Mouse (Mus musculus) intestine, embryonic 14.5 days (tissue): ENCODE data around the gene Gm42791. TPM values are rescaled to one million over a fixed set of nuclear protein-coding genes. Genes with fewer than 3 reads are reported as not detected.

Experiments used
- ATAC-seq: fragments of 200-750 bp; cut with Nextera tagmentation; replicated peaks from 2 replicates; pipeline ENCODE4 v1.8.0; 2017; ENCODE audit warnings: low read depth, moderate number of reproducible peaks, moderate TSS enrichment, moderate library complexity; ENCODE audit not compliant: low FRiP score, low TSS enrichment
- DNase-seq: peaks from one replicate; pipeline ENCODE4 v3.0.0-alpha.2; 2018; ENCODE audit warnings: low spot score
- H3K27ac ChIP-seq: fragments of 300-500 bp; sonication (generic); 2 replicates; pipeline ENCODE4 v1.5.1; 2014; ENCODE audit warnings: low read depth, mild to moderate bottlenecking, control low read depth
- H3K27me3 ChIP-seq: fragments of 300-500 bp; sonication (generic); replicated peaks from 2 replicates; pipeline ENCODE4 v1.6.1; 2014; ENCODE audit warnings: low read length, control low read depth; ENCODE audit not compliant: control insufficient read depth, insufficient read depth
- H3K36me3 ChIP-seq: fragments of 300-500 bp; sonication (generic); 2 replicates; pipeline ENCODE4 v1.6.1; 2014; ENCODE audit warnings: low read length, control low read depth; ENCODE audit not compliant: control insufficient read depth, insufficient read depth
- H3K4me1 ChIP-seq: fragments of 300-500 bp; sonication (generic); replicated peaks from 2 replicates; pipeline ENCODE4 v1.6.1; 2014; ENCODE audit warnings: low read length, control low read depth, mixed read lengths; ENCODE audit not compliant: control insufficient read depth, insufficient read depth
- H3K4me2 ChIP-seq: fragments of 300-500 bp; sonication (generic); 2 replicates; pipeline ENCODE4 v1.6.1; 2014; ENCODE audit warnings: low read length
- H3K4me3 ChIP-seq: fragments of 300-500 bp; sonication (generic); 2 replicates; pipeline ENCODE4 v1.5.1; 2014; ENCODE audit warnings: low read depth, low read length, control low read depth, mixed read lengths
- H3K9ac ChIP-seq: fragments of 300-500 bp; sonication (generic); 2 replicates; pipeline ENCODE4 v1.6.1; 2014; ENCODE audit warnings: mild to moderate bottlenecking, low read length
- H3K9me3 ChIP-seq: fragments of 300-500 bp; sonication (generic); 2 replicates; pipeline ENCODE4 v1.6.1; 2016; ENCODE audit warnings: low read length, control low read depth; ENCODE audit not compliant: control insufficient read depth
- WGBS: fragments of 180-500 bp; shearing (Covaris S2); extraction: QIAGEN DNeasy Blood & Tissue Kit; methylation state at CpG from one replicate; pipeline ENCODE4 v1.1.7; 2014; 5-methylcytosine and 5-hydroxymethylcytosine counted together
- polyA plus RNA-seq: library from polyadenylated mRNA; unstranded; fragments of >200 nt; fragmentation: Nextera tagmentation; extraction: Ambion mirVana; gene quantifications from 2 replicates; pipeline ENCODE4 v1.2.1, GENCODE M21; 2014

Gene Gm42791
- polyA plus RNA-seq, 1 experiment from 2014 or later, result 2.2 TPM

GRCm38 (mm10) chr5:148929116-148929449 lies 65.9 kb downstream of the Gm42791 start, which contains the start of gene Katnal1:
TSS of gene Katnal1 (minus strand) at chr5:148929320.
- H3K27ac ChIP-seq, result peak within 1 kb of the TSS; percentile 93
- H3K36me3 ChIP-seq, result 0 out of 2 replicates have a peak, but pooled peaks cover 6% of the 10 kb centered on the region
- peak within 1 kb of the TSS; percentile 70 for H3K4me2 ChIP-seq
- ATAC-seq (no peak), DNase-seq (no peak)
- 0 out of 2 replicates have a peak, but pooled peaks cover 6% of the 10 kb centered on the region for H3K4me1 ChIP-seq
- no peaks in the 10 kb centered on the region for H3K9me3 ChIP-seq
- peak within 1 kb of the TSS; percentile 74 for H3K4me3 ChIP-seq
- H3K9ac ChIP-seq, result peak within 1 kb of the TSS; percentile 82
- WGBS, result 4% methylated on average over 16 of the region's 16 CpGs
- H3K27me3 ChIP-seq, result no peaks in the 10 kb centered on the region

GRCm38 (mm10) chr5:148928382-148929115 lies 66.4 kb downstream of the Gm42791 start:
- peak overlapping the region; percentile 70 for H3K4me2 ChIP-seq
- H3K9ac ChIP-seq, result peak overlapping the region; percentile 82
- H3K36me3 ChIP-seq, result 0 out of 2 replicates have a peak, but pooled peaks cover 6% of the 10 kb centered on the region
- H3K4me3 ChIP-seq, result peak overlapping the region; percentile 74
- ATAC-seq (peak; percentile 97), DNase-seq (peak; percentile 97)
- peaks cover 5% of the 10 kb centered on the region; the same call in 1 of the 2 replicates for H3K4me1 ChIP-seq
- peak overlapping the region; percentile 93 for H3K27ac ChIP-seq
- under 1% methylated on average over 69 of the region's 69 CpGs for WGBS
- no peaks in the 10 kb centered on the region for H3K27me3 ChIP-seq
- H3K9me3 ChIP-seq, result no peaks in the 10 kb centered on the region

- Histone ChIP-seq H3K4me1 (peaks cover 5% of the 10 kb centered on the region; the same call in 1 of the 2 replicates), H3K27me3 (no peaks in the 10 kb centered on the region), H3K9ac (peak overlapping the region; percentile 82), H3K4me3 (peak overlapping the region; percentile 74), H3K4me2 (peak overlapping the region; percentile 70), H3K9me3 (no peaks in the 10 kb centered on the region), H3K27ac (peak overlapping the region; percentile 93), H3K36me3 (0 out of 2 replicates have a peak, but pooled peaks cover 6% of the 10 kb centered on the region)
- no peak for ATAC-seq
- WGBS, result 34% methylated on average over 5 of the region's 5 CpGs
- DNase-seq, result no peak
Measured at GRCm38 (mm10) chr5:148927717-148928223, 67.2 kb downstream of the Gm42791 start.

- no peaks in the 10 kb centered on the region for H3K27me3 ChIP-seq
- WGBS, result 81% methylated on average over 12 of the region's 12 CpGs
- no peaks in the 10 kb centered on the region for H3K9me3 ChIP-seq
- no peak for ATAC-seq
- H3K9ac ChIP-seq, result no peak overlapping the region
- H3K36me3 ChIP-seq, result peaks cover 11% of the 10 kb centered on the region; the same call in 1 of the 2 replicates
- H3K4me1 ChIP-seq, result peaks cover 5% of the 10 kb centered on the region; the same call in 1 of the 2 replicates
- no peak overlapping the region for H3K27ac ChIP-seq
- H3K4me2 ChIP-seq, result no peak overlapping the region
- DNase-seq, result no peak
- no peak overlapping the region for H3K4me3 ChIP-seq
Measured at GRCm38 (mm10) chr5:148924586-148924985, 70.4 kb downstream of the Gm42791 start.

- Histone ChIP-seq H3K36me3 (peaks cover 12% of the 10 kb centered on the region; the same call in 1 of the 2 replicates), H3K4me3 (no peak overlapping the region), H3K4me2 (no peak overlapping the region), H3K27ac (no peak overlapping the region), H3K4me1 (peaks cover 5% of the 10 kb centered on the region; the same call in 1 of the 2 replicates), H3K27me3 (no peaks in the 10 kb centered on the region), H3K9me3 (no peaks in the 10 kb centered on the region), H3K9ac (no peak overlapping the region)
- WGBS, result 74% methylated on average over 9 of the region's 9 CpGs
- DNase-seq, result no peak
- no peak for ATAC-seq
Measured at GRCm38 (mm10) chr5:148924051-148924450, 70.9 kb downstream of the Gm42791 start.

DNA sequence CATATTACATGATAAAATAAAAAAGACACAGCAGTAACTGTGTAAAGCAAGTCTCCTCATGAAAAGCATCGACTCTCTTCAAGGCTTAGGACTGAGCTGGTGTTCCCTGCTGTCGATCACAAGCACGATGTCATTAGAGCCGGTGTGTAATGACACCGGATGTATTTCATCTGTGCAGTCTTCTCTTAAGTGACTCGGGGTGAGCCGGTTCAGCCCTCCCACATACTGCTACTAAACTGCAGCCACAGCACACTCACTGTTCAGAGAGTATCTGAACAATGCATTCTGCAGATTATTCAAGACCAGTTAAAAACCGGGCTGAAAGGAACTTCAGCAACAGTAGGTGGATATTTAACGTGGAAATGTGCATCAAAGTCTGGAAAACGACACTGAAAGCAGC lies 71.5 kb downstream of the Gm42791 start:
- WGBS, result 61% methylated on average over 10 of the region's 10 CpGs
- ATAC-seq (no peak), DNase-seq (no peak)
- no peak overlapping the region for H3K9ac ChIP-seq
- no peaks in the 10 kb centered on the region for H3K9me3 ChIP-seq
- H3K4me2 ChIP-seq, result no peak overlapping the region
- H3K36me3 ChIP-seq, result peaks cover 19% of the 10 kb centered on the region
- no peak overlapping the region for H3K4me3 ChIP-seq
- H3K27me3 ChIP-seq, result no peaks in the 10 kb centered on the region
- H3K4me1 ChIP-seq, result peaks cover 5% of the 10 kb centered on the region; the same call in 1 of the 2 replicates
- no peak overlapping the region for H3K27ac ChIP-seq

GRCm38 (mm10) chr5:148922773-148923172 lies 72.2 kb downstream of the Gm42791 start:
- H3K4me1 ChIP-seq, result peaks cover 5% of the 10 kb centered on the region; the same call in 1 of the 2 replicates
- H3K9me3 ChIP-seq, result no peaks in the 10 kb centered on the region
- peaks cover 25% of the 10 kb centered on the region for H3K36me3 ChIP-seq
- no peak overlapping the region for H3K9ac ChIP-seq
- no peak overlapping the region for H3K27ac ChIP-seq
- no peak overlapping the region for H3K4me2 ChIP-seq
- H3K4me3 ChIP-seq, result no peak overlapping the region
- DNase-seq, result no peak
- whole genome bisulfite sequencing, result 84% methylated on average over 5 of the region's 5 CpGs
- no peak for ATAC-seq
- no peaks in the 10 kb centered on the region for H3K27me3 ChIP-seq

DNA sequence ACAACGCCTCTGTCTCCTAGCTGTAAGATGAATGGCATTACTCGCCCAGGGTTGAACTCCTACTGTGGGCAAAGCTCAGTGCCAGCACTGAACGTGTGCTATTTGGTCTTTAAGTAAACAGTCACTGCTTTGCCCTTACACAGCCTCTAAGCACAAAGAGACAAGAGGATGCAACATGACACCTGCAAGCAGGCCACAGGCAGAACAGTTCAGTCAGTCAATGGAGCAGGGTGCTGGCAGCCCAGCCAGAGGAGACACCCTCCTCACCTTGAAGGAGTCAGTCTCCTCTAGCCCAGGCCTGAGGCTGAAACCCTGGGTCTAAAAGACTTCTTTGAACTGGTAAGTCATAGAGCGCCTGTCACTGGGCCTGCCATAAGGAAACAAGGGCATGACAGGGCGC lies 76.9 kb downstream of the Gm42791 start:
- Histone ChIP-seq H3K9me3 (no peaks in the 10 kb centered on the region), H3K36me3 (peaks cover 29% of the 10 kb centered on the region), H3K4me1 (no peaks in the 10 kb centered on the region), H3K9ac (no peak overlapping the region), H3K4me3 (no peak overlapping the region), H3K27ac (no peak overlapping the region), H3K27me3 (no peaks in the 10 kb centered on the region), H3K4me2 (no peak overlapping the region)
- ATAC-seq, result no peak
- DNase-seq, result no peak
- 63% methylated on average over 5 of the region's 5 CpGs for WGBS
